14 mouse cellular contexts compared by ENCODE assay signal in the genomic region with DNA sequence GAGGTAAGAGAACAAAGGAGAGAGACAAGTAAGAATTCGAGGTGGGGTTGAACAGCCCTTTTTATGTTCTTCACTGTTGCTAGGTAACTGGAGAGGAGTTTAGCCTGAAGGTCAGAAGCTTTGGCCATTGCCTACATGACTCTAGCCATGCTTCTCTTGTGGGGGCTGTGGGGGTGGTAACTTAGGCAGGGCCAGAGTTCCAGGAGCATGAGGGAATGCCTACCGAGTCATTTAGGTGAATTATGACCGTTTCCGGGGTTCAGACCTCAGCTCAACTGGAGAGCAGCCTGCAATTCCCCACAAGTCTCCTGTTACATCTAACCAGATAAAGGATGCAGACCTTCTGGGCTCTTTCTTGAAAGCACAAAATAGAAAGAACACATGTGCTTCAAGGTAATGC.
"Had no signal": no experiment of that assay in that cellular context is flagged by ENCODE, and none has a peak within 500 bp of the region (broad histone marks: within the 10 kb centered on the region; RNA-seq: fewer than 3 reads in every experiment).

No protein-coding gene starts in this region.

- H3K4me2 ChIP-seq: intestine, embryonic 15.5 days; limb, embryonic 13.5 days; neural tube, embryonic 12.5 days had no signal

- ATAC-seq: intestine, embryonic 15.5 days had no signal

- H3K27me3 ChIP-seq: intestine, embryonic 15.5 days; limb, embryonic 13.5 days; neural tube, embryonic 12.5 days had no signal

- H3K4me3 ChIP-seq: intestine, embryonic 15.5 days; layer of hippocampus, adult 2 months; limb, embryonic 13.5 days; midbrain, embryonic 10.5 days; myocyte; neural tube, embryonic 12.5 days had no signal

- H3K9me3 ChIP-seq: intestine, embryonic 15.5 days; limb, embryonic 13.5 days; midbrain, embryonic 10.5 days; neural tube, embryonic 12.5 days had no signal

- H3K27ac ChIP-seq: intestine, embryonic 15.5 days; layer of hippocampus, adult 2 months; limb, embryonic 13.5 days; liver, embryonic 14.5 days; midbrain, embryonic 10.5 days; neural tube, embryonic 12.5 days had no signal

- DNase-seq: kidney, adult 9 months; left cerebral cortex, postnatal 4 days; lung, adult 18-20 months; midbrain, embryonic 14.5 days; right cerebral cortex, postnatal 14 days; thymus, adult 18-20 months; thymus, postnatal 14 days had no signal

- H3K4me1 ChIP-seq: intestine, embryonic 15.5 days; limb, embryonic 13.5 days; midbrain, embryonic 10.5 days; neural tube, embryonic 12.5 days had no signal

- H3K36me3 ChIP-seq: intestine, embryonic 15.5 days; limb, embryonic 13.5 days; midbrain, embryonic 10.5 days; neural tube, embryonic 12.5 days had no signal

- H3K9ac ChIP-seq: intestine, embryonic 15.5 days; limb, embryonic 13.5 days; liver, embryonic 14.5 days; neural tube, embryonic 12.5 days had no signal
